Comparison of ENCODE assay signal across 12 mouse cellular contexts in genomic region chr2:71919227-71919647, GRCm38 (mm10). TPM values are rescaled to one million over a fixed set of nuclear protein-coding genes. Genes with fewer than 3 reads are reported as not detected.
DNase-seq lines count a peak whose midpoint lies in the region; ATAC-seq and TF ChIP-seq lines count a peak whose summit lies in the region.
"Had no signal": no experiment of that assay in that cellular context is flagged by ENCODE, and none has a peak within 500 bp of the region (broad histone marks: within the 10 kb centered on the region; RNA-seq: fewer than 3 reads in every experiment).

No protein-coding gene starts in this region.

- no peak overlapping the region for H3K4me2 ChIP-seq in midbrain, postnatal 0 days (ENCODE audit: low read depth, low read length, poor library complexity, severe bottlenecking)
- H3K4me2 ChIP-seq in midbrain, embryonic 14.5 days (ENCODE audit: low read length): no peak overlapping the region
- H3K4me2 ChIP-seq: heart, embryonic 15.5 days had no signal

- H3K9ac ChIP-seq in midbrain, postnatal 0 days (replicated peaks; ENCODE audit: low read length, poor library complexity, severe bottlenecking): no peak overlapping the region
- H3K9ac ChIP-seq in midbrain, embryonic 14.5 days (replicated peaks; ENCODE audit: low read length): no peak overlapping the region
- H3K9ac ChIP-seq: heart, embryonic 15.5 days had no signal

- H3K4me1 ChIP-seq in midbrain, postnatal 0 days (ENCODE audit: insufficient read depth, low read length): no peaks in the 10 kb centered on the region
- H3K4me1 ChIP-seq in midbrain, embryonic 14.5 days (ENCODE audit: control insufficient read depth, insufficient read depth, low read length): no peaks in the 10 kb centered on the region
- H3K4me1 ChIP-seq: heart, embryonic 15.5 days had no signal

- H3K36me3 ChIP-seq in midbrain, postnatal 0 days (ENCODE audit: insufficient read depth, low read length): no peaks in the 10 kb centered on the region
- H3K36me3 ChIP-seq in midbrain, embryonic 14.5 days (ENCODE audit: control insufficient read depth, insufficient read depth, low read length): no peaks in the 10 kb centered on the region
- H3K36me3 ChIP-seq: heart, embryonic 15.5 days had no signal

- 86% methylated on average over 11 of the region's 11 CpGs for WGBS in midbrain, postnatal 0 days
- WGBS in midbrain, embryonic 14.5 days: 90% methylated on average over 11 of the region's 11 CpGs

- no peak overlapping the region for H3K27ac ChIP-seq in midbrain, postnatal 0 days (ENCODE audit: low read depth, low read length)
- no peak overlapping the region for H3K27ac ChIP-seq in midbrain, embryonic 14.5 days (replicated peaks; ENCODE audit: low read depth, low read length)
- H3K27ac ChIP-seq: heart, embryonic 15.5 days had no signal

- ATAC-seq in midbrain, postnatal 0 days (ENCODE audit: low FRiP score): no peak
- no peak for ATAC-seq in midbrain, embryonic 14.5 days (ENCODE audit: low FRiP score, low TSS enrichment)

- no peak for TF ChIP-seq CTCF in midbrain, postnatal 0 days (IDR thresholded peaks at IDR 0.05)

- H3K4me3 ChIP-seq in midbrain, postnatal 0 days (ENCODE audit: low read depth, low read length): no peak overlapping the region
- H3K4me3 ChIP-seq in midbrain, embryonic 14.5 days (replicated peaks; ENCODE audit: low read depth, low read length): no peak overlapping the region
- H3K4me3 ChIP-seq: heart, embryonic 15.5 days had no signal

- H3K27me3 ChIP-seq in midbrain, postnatal 0 days (ENCODE audit: insufficient read depth, low read length): no peaks in the 10 kb centered on the region
- no peaks in the 10 kb centered on the region for H3K27me3 ChIP-seq in midbrain, embryonic 14.5 days (ENCODE audit: control insufficient read depth, insufficient read depth, low read length)
- H3K27me3 ChIP-seq: heart, embryonic 15.5 days had no signal

- no peaks in the 10 kb centered on the region for H3K9me3 ChIP-seq in midbrain, postnatal 0 days (ENCODE audit: low read length)
- H3K9me3 ChIP-seq in midbrain, embryonic 14.5 days (ENCODE audit: control insufficient read depth, low read length): no peaks in the 10 kb centered on the region
- H3K9me3 ChIP-seq: heart, embryonic 15.5 days had no signal

- peak; percentile 44 for DNase-seq in adrenal gland, postnatal 25 days
- no peak for DNase-seq in adrenal gland, adult 8-10 months
- DNase-seq in midbrain, postnatal 0 days (ENCODE audit: low spot score): peak; percentile 44
- no peak for DNase-seq in midbrain, embryonic 14.5 days
- peak; percentile 68 for DNase-seq in embryo, embryonic 11 days
- peak; percentile 48 for DNase-seq in skeletal muscle tissue, adult 2 months (ENCODE audit: low read depth, low spot score)
- DNase-seq in c-Kit-positive CD71-positive TER-119-positive erythroid progenitor cells, embryonic 14.5 days (ENCODE audit: low spot score): no peak
- DNase-seq in liver: no peak
- DNase-seq: layer of hippocampus, postnatal 36 days; lung, postnatal 14 days; spleen, adult 18-20 months had no signal

RNA-seq across cellular contexts. Expression of gene Pdk1, which starts 46.2 kb away (rescaled TPM):
- 33.8 and 44.4 TPM in 2 replicates for total RNA-seq in adrenal gland, postnatal 25 days (2021)
- 10 to 100 TPM; 24.3 to 40.4 (median 31.7) TPM for total RNA-seq in adrenal gland, adult 8-10 months (2022)
- total RNA-seq in midbrain, postnatal 0 days (2014; rRNA removed): 51.8 and 57.7 TPM in 2 replicates
- 18.2 and 18.9 TPM in 2 replicates for polyA plus RNA-seq in midbrain, postnatal 0 days (2015; fragmentation: Nextera tagmentation; extraction: Ambion mirVana)
- 14.6 and 23.2 TPM in 2 replicates for polyA plus RNA-seq in midbrain, embryonic 14.5 days (2014; fragmentation: Nextera tagmentation; extraction: Ambion mirVana)

Comparison
In these comparisons a context has a peak if more than half of its experiments do, and no peak if none do; other contexts are left out.
1. DNase-seq: peak in adrenal gland, postnatal 25 days (single experiment), midbrain, postnatal 0 days (single experiment), embryo, embryonic 11 days (single experiment) and skeletal muscle tissue, adult 2 months (single experiment); none in adrenal gland, adult 8-10 months (single experiment), midbrain, embryonic 14.5 days (single experiment), c-Kit-positive CD71-positive TER-119-positive erythroid progenitor cells, embryonic 14.5 days (single experiment) and liver (single experiment).